Mouse (Mus musculus): ENCODE measurements around the gene Prrt2.

DNA sequence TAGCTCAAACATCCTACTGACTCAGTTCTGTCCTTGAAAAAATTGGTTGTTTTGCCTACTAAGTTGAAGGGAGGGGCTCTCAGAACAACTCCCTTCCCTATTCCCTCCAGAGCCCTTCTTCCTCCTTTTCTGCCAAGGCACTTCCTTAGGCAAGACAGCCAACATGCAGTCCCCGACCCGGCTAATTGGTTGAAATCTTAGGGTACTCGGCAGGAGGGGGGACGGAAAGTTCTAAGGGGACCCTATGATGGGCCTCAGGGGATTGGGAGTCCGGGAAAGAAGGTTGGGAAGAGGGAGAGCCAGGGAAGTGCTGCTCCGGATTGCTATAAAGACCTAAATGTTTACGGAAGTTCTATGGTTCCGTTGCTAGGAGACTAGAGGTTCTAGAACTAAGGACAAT, 45.5 kb downstream of the Prrt2 start:
- TF ChIP-seq GATA1 (IDR thresholded peaks at IDR 0.05; ENCODE audit: borderline replicate concordance, low read length) (no peak), FLI1 (IDR thresholded peaks at IDR 0.05; ENCODE audit: low read length) (no peak)

All from megakaryocyte, embryonic 14.5 days (primary cell).